Mouse (Mus musculus): Measurements from ENCODE around the gene Snd1. TPM values are rescaled to one million over a fixed set of nuclear protein-coding genes. Genes with fewer than 3 reads are reported as not detected.
A peak's percentile ranks its signal among the peaks of the same experiment; 100 is the strongest.

Snd1 gene
- polyA plus RNA-seq, 1 experiment from 2014 or later: 80.1 TPM

- ATAC-seq: no peak
- peaks cover 8% of the 10 kb centered on the region for H3K36me3 ChIP-seq (ENCODE audit: poor library complexity, severe bottlenecking)
- WGBS: 77% methylated on average over 9 of the region's 9 CpGs
Observed at GRCm38 (mm10) chr6:28813057-28813456, 338.1 kb downstream of the Snd1 start.

GRCm38 (mm10) chr6:28814895-28815294, 340.0 kb downstream of the Snd1 start:
- WGBS: 77% methylated on average over 2 of the region's 2 CpGs
- no peak for ATAC-seq
- peaks cover 13% of the 10 kb centered on the region for H3K4me1 ChIP-seq
- no peak overlapping the region for H3K27ac ChIP-seq
- H3K9ac ChIP-seq: no peak overlapping the region
- H3K4me3 ChIP-seq: no peak overlapping the region
- H3K4me2 ChIP-seq: no peak overlapping the region
- no peaks in the 10 kb centered on the region for H3K9me3 ChIP-seq (replicated peaks)
- H3K27me3 ChIP-seq: no peaks in the 10 kb centered on the region
- H3K36me3 ChIP-seq (ENCODE audit: poor library complexity, severe bottlenecking): peaks cover 16% of the 10 kb centered on the region

More at GRCm38 (mm10) chr6:28813057-28813456, 338.1 kb downstream of the Snd1 start:
- Histone ChIP-seq H3K9me3 (replicated peaks) (no peaks in the 10 kb centered on the region), H3K4me3 (no peak overlapping the region), H3K4me1 (peaks cover 6% of the 10 kb centered on the region), H3K27me3 (no peaks in the 10 kb centered on the region), H3K4me2 (no peak overlapping the region), H3K9ac (no peak overlapping the region), H3K27ac (no peak overlapping the region)

- H3K4me1 ChIP-seq: peaks cover 21% of the 10 kb centered on the region
- ATAC-seq: peak; percentile 38; the same call in 1 of the 2 replicates
- no peak overlapping the region for H3K4me3 ChIP-seq
- H3K4me2 ChIP-seq: no peak overlapping the region
- no peak overlapping the region; the same call in 1 of the 2 replicates for H3K27ac ChIP-seq
- H3K9ac ChIP-seq: no peak overlapping the region
- peaks cover 31% of the 10 kb centered on the region for H3K36me3 ChIP-seq (ENCODE audit: poor library complexity, severe bottlenecking)
- WGBS: 75% methylated on average over 9 of the region's 9 CpGs
- H3K27me3 ChIP-seq: no peaks in the 10 kb centered on the region
- no peaks in the 10 kb centered on the region for H3K9me3 ChIP-seq (replicated peaks)
Observed at GRCm38 (mm10) chr6:28817039-28817438, 342.1 kb downstream of the Snd1 start.

- Histone ChIP-seq H3K4me2 (no peak overlapping the region), H3K27me3 (no peaks in the 10 kb centered on the region), H3K9me3 (replicated peaks) (no peaks in the 10 kb centered on the region), H3K4me1 (peaks cover 24% of the 10 kb centered on the region), H3K36me3 (ENCODE audit: poor library complexity, severe bottlenecking) (peaks cover 35% of the 10 kb centered on the region), H3K9ac (no peak overlapping the region), H3K4me3 (no peak overlapping the region), H3K27ac (no peak overlapping the region)
- no peak for ATAC-seq
- WGBS: 65% methylated on average over 13 of the region's 13 CpGs
Observed at GRCm38 (mm10) chr6:28819509-28820358, 344.8 kb downstream of the Snd1 start.

GRCm38 (mm10) chr6:28822296-28822695, 347.4 kb downstream of the Snd1 start:
- Histone ChIP-seq H3K27me3 (no peaks in the 10 kb centered on the region), H3K9ac (no peak overlapping the region), H3K27ac (no peak overlapping the region), H3K4me1 (peaks cover 40% of the 10 kb centered on the region), H3K36me3 (ENCODE audit: poor library complexity, severe bottlenecking) (peaks cover 28% of the 10 kb centered on the region), H3K9me3 (replicated peaks) (no peaks in the 10 kb centered on the region), H3K4me3 (no peak overlapping the region), H3K4me2 (no peak overlapping the region)
- 77% methylated on average over 3 of the region's 3 CpGs for WGBS
- no peak for ATAC-seq

- H3K27me3 ChIP-seq: no peaks in the 10 kb centered on the region
- no peak overlapping the region for H3K4me3 ChIP-seq
- H3K9me3 ChIP-seq (replicated peaks): no peaks in the 10 kb centered on the region
- no peak overlapping the region for H3K4me2 ChIP-seq
- H3K9ac ChIP-seq: no peak overlapping the region
- WGBS: 88% methylated on average over 3 of the region's 3 CpGs
- H3K27ac ChIP-seq: no peak overlapping the region
- peaks cover 51% of the 10 kb centered on the region for H3K4me1 ChIP-seq
- peaks cover 28% of the 10 kb centered on the region for H3K36me3 ChIP-seq (ENCODE audit: poor library complexity, severe bottlenecking)
- no peak for ATAC-seq
Observed at GRCm38 (mm10) chr6:28823375-28823774, 348.4 kb downstream of the Snd1 start.

GRCm38 (mm10) chr6:28823802-28824201, 348.9 kb downstream of the Snd1 start:
- no peak for ATAC-seq
- no peak overlapping the region for H3K4me2 ChIP-seq
- peaks cover 28% of the 10 kb centered on the region for H3K36me3 ChIP-seq (ENCODE audit: poor library complexity, severe bottlenecking)
- no peak overlapping the region for H3K4me3 ChIP-seq
- H3K27me3 ChIP-seq: no peaks in the 10 kb centered on the region
- H3K4me1 ChIP-seq: peaks cover 55% of the 10 kb centered on the region
- WGBS: 89% methylated on average over 5 of the region's 5 CpGs
- H3K9ac ChIP-seq: no peak overlapping the region
- no peaks in the 10 kb centered on the region for H3K9me3 ChIP-seq (replicated peaks)
- no peak overlapping the region for H3K27ac ChIP-seq

GRCm38 (mm10) chr6:28825894-28826293, 351.0 kb downstream of the Snd1 start:
- H3K27me3 ChIP-seq: no peaks in the 10 kb centered on the region
- ATAC-seq: 0 out of 2 replicates have a peak, but pooled peaks have one; percentile 9
- no peak overlapping the region for H3K9ac ChIP-seq
- H3K4me1 ChIP-seq: peaks cover 62% of the 10 kb centered on the region
- H3K27ac ChIP-seq: no peak overlapping the region
- peaks cover 22% of the 10 kb centered on the region; the same call in 1 of the 2 replicates for H3K36me3 ChIP-seq (ENCODE audit: poor library complexity, severe bottlenecking)
- no peaks in the 10 kb centered on the region for H3K9me3 ChIP-seq (replicated peaks)
- WGBS: 52% methylated on average over 3 of the region's 3 CpGs
- no peak overlapping the region for H3K4me3 ChIP-seq
- H3K4me2 ChIP-seq: peak overlapping the region; percentile 8; the same call in 1 of the 2 replicates

- Histone ChIP-seq H3K9ac (peak overlapping the region; percentile 34; the same call in 1 of the 2 replicates), H3K27ac (no peak overlapping the region), H3K36me3 (ENCODE audit: poor library complexity, severe bottlenecking) (peaks cover 15% of the 10 kb centered on the region; the same call in 1 of the 2 replicates), H3K4me3 (peak overlapping the region; percentile 38), H3K9me3 (replicated peaks) (no peaks in the 10 kb centered on the region), H3K4me1 (peaks cover 68% of the 10 kb centered on the region), H3K27me3 (no peaks in the 10 kb centered on the region), H3K4me2 (peak overlapping the region; percentile 57)
- 57% methylated on average over 9 of the region's 9 CpGs for WGBS
- no peak for ATAC-seq
Observed at GRCm38 (mm10) chr6:28826689-28827389, 351.9 kb downstream of the Snd1 start.

GRCm38 (mm10) chr6:28827565-28827964, 352.6 kb downstream of the Snd1 start:
- Histone ChIP-seq H3K27ac (no peak overlapping the region), H3K4me1 (peaks cover 68% of the 10 kb centered on the region), H3K4me2 (peak overlapping the region; percentile 57), H3K27me3 (no peaks in the 10 kb centered on the region), H3K36me3 (ENCODE audit: poor library complexity, severe bottlenecking) (peaks cover 11% of the 10 kb centered on the region; the same call in 1 of the 2 replicates), H3K9me3 (replicated peaks) (no peaks in the 10 kb centered on the region), H3K9ac (peak overlapping the region; percentile 34), H3K4me3 (peak overlapping the region; percentile 38)
- 8% methylated on average over 3 of the region's 3 CpGs for WGBS
- ATAC-seq: no peak

- H3K27me3 ChIP-seq: no peaks in the 10 kb centered on the region
- peak overlapping the region; percentile 35; the same call in 1 of the 2 replicates for H3K27ac ChIP-seq
- H3K36me3 ChIP-seq (ENCODE audit: poor library complexity, severe bottlenecking): peaks cover 11% of the 10 kb centered on the region; the same call in 1 of the 2 replicates
- peaks cover 69% of the 10 kb centered on the region for H3K4me1 ChIP-seq
- H3K9ac ChIP-seq: peak overlapping the region; percentile 47
- H3K9me3 ChIP-seq (replicated peaks): no peaks in the 10 kb centered on the region
- no peak for ATAC-seq
- H3K4me3 ChIP-seq: peak overlapping the region; percentile 38
- WGBS: 5% methylated on average over 6 of the region's 6 CpGs
- H3K4me2 ChIP-seq: peak overlapping the region; percentile 57
Observed at GRCm38 (mm10) chr6:28828593-28828992, 353.7 kb downstream of the Snd1 start.

GRCm38 (mm10) chr6:28830306-28830705, 355.4 kb downstream of the Snd1 start:
- Histone ChIP-seq H3K27ac (no peak overlapping the region), H3K9ac (no peak overlapping the region), H3K36me3 (ENCODE audit: poor library complexity, severe bottlenecking) (peaks cover 8% of the 10 kb centered on the region; the same call in 1 of the 2 replicates), H3K4me3 (peak overlapping the region; percentile 78; the same call in 1 of the 2 replicates), H3K27me3 (0 out of 2 replicates have a peak, but pooled peaks cover 10% of the 10 kb centered on the region), H3K4me1 (peaks cover 74% of the 10 kb centered on the region), H3K9me3 (replicated peaks) (no peaks in the 10 kb centered on the region), H3K4me2 (peak overlapping the region; percentile 99)
- WGBS: 94% methylated on average over 12 of the region's 12 CpGs
- ATAC-seq: no peak
